ENCODE assay signal across 15 mouse cellular contexts in genomic region chr13:64092752-64093151, GRCm38 (mm10). TPM values are rescaled to one million over a fixed set of nuclear protein-coding genes. Genes with fewer than 3 reads are reported as not detected.
"Had no signal": no experiment of that assay in that cellular context is flagged by ENCODE, and none has a peak within 500 bp of the region (broad histone marks: within the 10 kb centered on the region; RNA-seq: fewer than 3 reads in every experiment).

No protein-coding gene starts in this region.

- H3K4me3 ChIP-seq: hindbrain, embryonic 15.5 days; limb, embryonic 12.5 days; liver, embryonic 13.5 days had no signal

- H3K4me2 ChIP-seq: hindbrain, embryonic 15.5 days; limb, embryonic 12.5 days; liver, embryonic 13.5 days had no signal

- H3K36me3 ChIP-seq: hindbrain, embryonic 15.5 days; limb, embryonic 12.5 days; liver, embryonic 13.5 days had no signal

- H3K9ac ChIP-seq: hindbrain, embryonic 15.5 days; limb, embryonic 12.5 days; liver, embryonic 13.5 days; liver, postnatal 0 days had no signal

- H3K4me1 ChIP-seq: hindbrain, embryonic 15.5 days; limb, embryonic 12.5 days; liver, embryonic 13.5 days had no signal

- H3K27me3 ChIP-seq: hindbrain, embryonic 15.5 days; limb, embryonic 12.5 days; liver, embryonic 13.5 days had no signal

- ATAC-seq: liver, postnatal 0 days had no signal

- H3K9me3 ChIP-seq: hindbrain, embryonic 15.5 days; limb, embryonic 12.5 days; liver, embryonic 13.5 days had no signal

- H3K27ac ChIP-seq: hindbrain, embryonic 15.5 days; kidney, postnatal 0 days; limb, embryonic 12.5 days; liver, embryonic 13.5 days; macrophage; stomach, postnatal 0 days had no signal

RNA-seq across cellular contexts. Expression of gene Hsd17b3, which starts 3.7 kb away (rescaled TPM):
- total RNA-seq: layer of hippocampus, adult 18-20 months; layer of hippocampus, postnatal 36 days; left cerebral cortex, adult 8-10 months; left cerebral cortex, postnatal 36 days; megakaryocyte-erythroid progenitor cell, adult 5-6 weeks; neutrophil, adult 5-6 weeks had no signal
- polyA plus RNA-seq: hindbrain, embryonic 15.5 days; kidney, postnatal 0 days; limb, embryonic 12.5 days; liver, embryonic 13.5 days; liver, postnatal 0 days; macrophage; midbrain, embryonic 14.5 days; stomach, postnatal 0 days; urinary bladder, adult 2 months had no signal
